Mouse (Mus musculus) ovary, postnatal 10 days (tissue): ENCODE results near the gene Ctdsp2.

Experiments used
- DNase-seq: peaks from one replicate; pipeline ENCODE4 v3.0.0; 2022; ENCODE audit warnings: low spot score

Ctdsp2 gene

DNA sequence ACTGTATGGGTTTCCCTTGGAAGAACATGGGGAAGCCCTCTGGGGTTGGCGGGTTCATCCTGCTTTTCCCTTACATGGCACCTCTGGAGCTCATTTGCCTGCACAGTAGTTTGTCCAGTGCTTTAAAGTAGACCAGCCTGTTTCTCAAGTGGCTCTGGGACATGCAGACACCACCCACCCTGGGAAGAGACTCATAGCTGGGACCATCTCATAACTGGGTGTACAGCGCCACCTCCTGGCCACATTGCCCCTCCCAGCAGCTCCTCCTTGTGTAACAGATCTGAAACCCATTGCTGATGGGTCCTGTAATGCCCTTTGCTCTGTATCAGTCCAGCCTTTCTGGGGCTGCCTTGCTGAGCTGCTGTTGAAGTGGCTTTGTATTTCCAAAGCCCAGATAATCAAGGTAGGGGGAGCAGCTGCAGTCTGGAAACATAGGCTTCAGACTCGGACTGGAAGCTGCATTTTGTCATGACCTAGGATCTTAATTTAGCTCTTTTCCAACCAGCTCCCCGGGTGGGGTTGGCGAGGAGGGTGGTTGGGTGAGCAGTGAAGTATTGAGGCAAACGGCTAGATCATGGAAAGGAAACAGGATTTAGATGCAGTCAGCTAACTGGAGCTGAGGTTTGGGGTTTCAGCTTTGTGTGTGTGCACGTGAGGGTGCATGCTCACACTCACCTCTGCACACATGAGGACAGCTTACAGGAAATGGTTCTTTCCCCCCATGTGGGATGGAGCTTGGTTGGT lies 12.0 kb downstream of the Ctdsp2 start:
- DNase-seq, result peak; percentile 61

DNA sequence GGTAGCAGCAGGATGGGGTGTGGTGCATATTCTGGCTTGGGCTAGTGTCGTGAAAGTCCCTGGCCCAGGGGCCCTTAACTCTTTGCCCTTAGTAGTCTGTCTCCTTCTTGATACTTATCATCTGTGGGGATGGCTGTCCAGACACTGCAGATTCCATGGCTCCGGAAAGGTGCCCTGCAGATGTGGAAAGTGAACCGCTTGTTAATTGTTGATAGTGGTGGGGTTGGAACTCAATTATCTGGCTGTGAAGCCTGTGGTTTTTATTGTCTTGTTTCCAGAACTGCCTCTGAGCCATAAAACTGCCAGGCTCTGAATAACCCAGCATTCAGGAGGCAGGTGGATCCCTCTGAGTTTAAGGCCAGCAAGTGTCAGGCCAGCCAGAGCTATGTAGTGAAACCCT lies 13.2 kb downstream of the Ctdsp2 start:
- DNase-seq, result no peak

DNA sequence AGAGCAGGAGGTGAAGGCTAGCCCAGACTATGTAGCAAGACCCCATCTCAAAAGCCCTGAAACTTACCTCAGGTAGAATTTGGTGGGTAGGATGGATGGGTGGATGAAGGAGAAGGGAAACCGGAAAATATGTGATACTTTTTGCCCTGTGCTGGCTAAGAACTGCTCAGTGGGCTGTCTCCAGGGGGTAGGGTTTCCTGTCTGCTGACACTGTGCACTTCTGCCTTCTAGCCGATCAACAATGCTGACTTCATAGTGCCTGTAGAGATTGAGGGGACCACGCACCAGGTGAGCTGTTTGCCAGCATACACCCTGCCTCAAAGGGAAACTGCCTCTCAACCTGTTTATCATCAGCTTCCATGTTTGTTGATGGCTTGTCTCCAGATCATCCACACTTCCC lies 15.1 kb downstream of the Ctdsp2 start:
- DNase-seq, result no peak

DNA sequence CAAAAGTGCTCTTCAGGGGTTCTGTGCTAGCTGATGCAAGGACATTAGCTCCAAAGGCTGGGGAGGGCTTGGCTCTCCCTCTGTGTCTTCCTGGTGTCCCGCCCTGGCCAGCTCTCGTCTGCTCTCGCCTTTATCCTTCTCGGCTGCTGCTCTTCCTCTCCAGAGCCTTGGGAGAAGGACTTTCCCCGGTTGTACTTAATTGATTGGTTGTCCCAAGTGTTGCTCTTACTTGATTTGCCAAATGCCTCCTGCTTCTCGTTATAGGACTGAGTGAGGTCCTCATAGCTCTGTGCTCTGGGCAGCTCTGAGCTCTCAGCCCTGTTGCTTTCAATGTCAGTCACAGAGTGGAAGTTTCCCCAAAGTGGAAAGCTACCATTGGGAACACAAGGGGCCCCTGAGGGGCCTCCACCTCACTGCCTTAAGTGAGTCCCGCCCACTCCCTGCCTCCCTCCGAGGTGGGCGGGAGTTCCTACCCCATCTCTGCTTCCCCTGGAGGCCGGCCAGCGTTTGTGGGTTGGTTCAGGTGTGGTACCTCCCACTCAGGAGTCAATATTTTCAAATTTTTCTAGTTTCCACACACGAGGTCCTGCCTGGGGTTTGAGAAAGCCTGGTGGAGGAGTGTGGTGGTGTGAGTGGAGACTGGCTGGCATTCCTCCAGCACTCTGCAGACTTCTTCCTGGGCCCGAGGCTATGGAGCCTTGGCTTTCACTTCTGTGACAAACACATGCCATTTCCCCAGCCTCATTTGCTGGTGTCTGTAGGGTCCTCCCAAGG lies 19.0 kb downstream of the Ctdsp2 start:
- no peak for DNase-seq

DNA sequence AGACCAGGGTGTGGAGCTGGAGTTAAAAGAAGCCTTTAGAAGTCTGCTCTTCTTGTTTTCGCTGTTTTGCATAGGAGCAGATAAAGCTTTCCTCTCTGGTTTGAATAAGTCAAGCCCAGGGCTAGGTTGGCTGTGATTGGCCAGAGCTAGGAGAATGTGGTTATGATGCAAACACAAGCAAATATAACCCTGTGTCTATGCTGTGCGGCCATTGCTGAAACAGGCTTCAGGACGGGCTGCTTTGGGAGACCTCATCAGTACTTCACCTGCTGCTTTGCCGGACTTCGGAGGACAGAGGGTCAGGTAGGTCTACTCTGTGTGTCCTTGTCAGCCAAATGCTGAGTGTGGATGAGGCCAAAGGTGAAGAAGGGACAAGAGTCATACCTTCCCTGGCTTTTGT lies 22.0 kb downstream of the Ctdsp2 start, which contains the start of gene Avil:
Avil (plus strand) TSS at position 181 of the 400 bp plus-strand sequence.
- no peak for DNase-seq

DNA sequence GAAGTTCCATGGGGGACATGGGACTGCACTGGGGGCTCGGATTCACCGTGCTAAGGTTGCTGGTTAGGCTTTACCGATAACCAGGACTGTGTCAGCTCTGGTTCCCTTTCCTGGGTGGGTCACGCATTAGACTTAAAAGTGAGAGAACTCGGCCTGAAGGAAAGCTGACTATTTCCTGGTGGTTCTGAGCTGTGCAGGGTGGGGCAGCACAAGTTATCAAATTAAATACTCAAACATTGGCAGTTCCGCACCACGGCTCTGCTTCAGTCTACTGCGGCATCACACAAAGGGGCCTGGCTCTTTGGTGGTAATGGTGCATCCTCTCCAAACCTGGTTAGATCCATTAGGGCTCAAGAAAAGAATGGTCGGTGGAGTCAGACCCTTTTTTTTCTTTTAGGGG lies 22.8 kb downstream of the Ctdsp2 start:
- no peak for DNase-seq

DNA sequence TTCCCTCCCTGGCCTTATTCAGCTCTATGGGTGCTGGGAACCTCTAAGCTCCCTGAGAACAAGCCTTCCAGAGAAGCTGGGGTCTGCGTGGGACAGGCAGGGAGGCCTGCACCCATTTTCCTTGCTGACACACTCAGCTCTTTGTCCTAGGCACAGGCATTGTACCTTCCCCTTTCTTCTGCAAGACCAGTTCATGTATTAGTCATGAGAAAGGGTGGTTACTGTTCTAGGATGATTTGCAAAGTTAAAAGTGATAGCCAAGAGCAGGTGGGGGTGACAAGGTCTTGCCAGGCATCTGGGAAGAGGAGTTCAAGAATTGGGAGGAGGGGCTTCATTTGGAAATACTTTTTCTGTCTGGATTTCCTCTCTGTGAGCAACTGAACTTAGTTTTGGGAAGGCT lies 23.5 kb downstream of the Ctdsp2 start:
- DNase-seq, result no peak

DNA sequence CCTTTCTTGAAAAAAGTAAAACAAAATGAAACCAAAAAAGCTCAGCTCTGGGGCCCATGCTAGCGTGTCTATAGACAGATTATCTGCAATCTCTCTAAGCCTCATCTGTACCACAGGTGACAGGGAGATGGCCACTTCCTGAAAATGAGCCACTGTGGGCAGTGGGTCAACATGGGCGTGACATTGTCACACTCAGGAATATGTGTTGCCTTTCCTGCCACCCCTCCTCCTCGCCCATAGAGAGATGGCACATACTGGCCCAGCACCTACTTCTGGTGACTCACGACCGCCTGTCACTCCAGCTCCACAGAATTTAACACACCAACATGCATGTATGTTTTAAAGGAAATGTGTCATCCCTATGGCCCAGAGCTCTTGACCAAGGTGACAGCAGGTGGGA lies 24.2 kb downstream of the Ctdsp2 start:
- DNase-seq, result no peak

DNA sequence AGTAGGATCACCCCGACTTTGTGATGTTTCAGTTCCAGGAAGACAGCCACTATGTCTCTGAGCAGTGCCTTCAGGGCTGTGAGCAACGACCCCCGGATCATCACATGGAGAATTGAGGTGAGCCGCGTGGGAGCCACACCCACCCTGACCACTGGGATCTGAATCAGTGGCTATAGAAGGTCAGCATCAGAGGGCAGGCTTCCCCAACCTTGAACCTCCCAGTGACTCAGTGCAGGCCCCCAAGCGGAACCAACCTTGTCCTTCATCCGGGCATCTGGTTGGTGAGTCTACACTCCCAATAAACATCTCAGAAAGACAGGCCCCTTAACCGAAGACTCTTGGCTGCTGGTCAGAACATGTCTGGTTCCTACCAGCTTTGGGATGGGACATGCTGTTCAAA lies 24.8 kb downstream of the Ctdsp2 start:
- DNase-seq, result no peak

DNA sequence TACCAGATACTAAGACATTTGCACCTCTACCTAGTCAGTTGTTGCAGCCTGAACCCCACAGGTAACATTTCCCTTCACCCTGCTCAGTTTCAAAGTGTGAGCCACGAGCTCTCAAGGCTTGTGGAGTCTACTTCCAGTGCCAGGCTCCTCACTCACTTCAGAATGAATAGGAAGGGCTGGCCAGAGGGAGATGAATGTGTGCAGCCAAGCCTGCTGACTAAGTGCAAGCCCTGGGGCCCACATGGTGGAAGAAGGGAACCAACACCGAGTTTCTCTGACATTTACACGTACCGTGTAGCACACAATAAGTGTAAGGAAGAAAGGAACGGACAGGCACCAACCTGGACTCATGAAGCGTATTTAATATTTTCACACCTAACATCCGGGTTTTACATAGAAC lies 25.3 kb downstream of the Ctdsp2 start:
- DNase-seq, result no peak

DNA sequence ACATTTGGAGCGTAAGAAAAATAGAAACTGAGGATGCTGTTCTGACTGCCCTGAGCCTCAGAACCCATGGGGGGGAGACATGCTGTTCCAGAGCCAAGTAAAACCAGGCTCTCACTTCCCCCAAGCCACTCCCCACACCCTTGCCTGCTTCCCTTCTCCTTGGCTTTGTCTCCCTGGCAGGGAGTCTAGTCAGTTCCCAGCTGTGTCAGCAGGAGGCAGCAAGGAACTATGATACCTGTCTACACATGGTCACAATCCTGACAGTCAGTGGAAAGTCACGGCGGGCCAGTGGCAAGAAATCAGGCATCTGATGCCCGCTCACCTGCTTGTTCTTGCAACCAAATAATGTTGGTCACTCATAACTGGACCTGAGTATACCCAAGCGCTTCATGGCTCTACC lies 38.0 kb downstream of the Ctdsp2 start:
- no peak for DNase-seq

DNA sequence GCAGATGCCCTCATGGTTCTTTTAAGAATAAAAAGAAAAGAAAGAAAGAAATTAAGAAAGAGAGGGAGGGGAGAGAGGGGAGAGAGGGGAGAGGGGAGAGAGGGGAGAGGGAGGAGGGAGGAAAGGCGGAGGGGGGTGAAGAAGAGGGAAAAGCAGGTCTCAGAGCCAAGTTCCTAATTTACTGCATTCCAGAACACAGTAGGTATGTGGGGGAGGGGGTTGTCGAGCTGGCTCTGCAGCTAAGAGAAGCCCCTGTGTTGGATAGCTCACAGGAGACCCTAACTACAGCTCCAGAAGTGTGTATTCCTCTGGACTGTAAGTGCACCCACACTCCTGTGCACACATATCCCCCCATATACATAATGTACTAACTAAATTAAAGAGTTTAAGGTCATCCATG lies 38.6 kb downstream of the Ctdsp2 start:
- DNase-seq, result no peak

DNA sequence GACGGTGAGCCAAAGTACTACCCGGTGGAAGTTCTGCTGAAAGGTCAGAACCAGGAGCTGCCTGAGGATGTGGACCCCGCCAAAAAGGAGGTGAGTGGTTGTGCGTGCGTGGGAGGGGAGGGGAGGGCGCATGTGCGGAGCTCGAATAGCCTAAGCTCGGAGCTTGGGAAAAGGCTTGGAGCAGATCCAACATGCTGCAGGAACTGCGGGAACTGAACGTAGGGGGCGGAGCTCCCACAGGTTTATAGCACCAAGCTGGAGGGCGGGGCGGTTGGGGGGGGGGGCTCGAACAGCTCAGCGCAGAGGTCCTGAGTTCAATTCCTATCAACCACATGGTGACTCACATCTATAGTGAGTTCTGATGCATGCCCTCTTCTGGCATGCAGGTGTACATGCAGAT lies 39.9 kb downstream of the Ctdsp2 start:
- DNase-seq, result no peak

DNA sequence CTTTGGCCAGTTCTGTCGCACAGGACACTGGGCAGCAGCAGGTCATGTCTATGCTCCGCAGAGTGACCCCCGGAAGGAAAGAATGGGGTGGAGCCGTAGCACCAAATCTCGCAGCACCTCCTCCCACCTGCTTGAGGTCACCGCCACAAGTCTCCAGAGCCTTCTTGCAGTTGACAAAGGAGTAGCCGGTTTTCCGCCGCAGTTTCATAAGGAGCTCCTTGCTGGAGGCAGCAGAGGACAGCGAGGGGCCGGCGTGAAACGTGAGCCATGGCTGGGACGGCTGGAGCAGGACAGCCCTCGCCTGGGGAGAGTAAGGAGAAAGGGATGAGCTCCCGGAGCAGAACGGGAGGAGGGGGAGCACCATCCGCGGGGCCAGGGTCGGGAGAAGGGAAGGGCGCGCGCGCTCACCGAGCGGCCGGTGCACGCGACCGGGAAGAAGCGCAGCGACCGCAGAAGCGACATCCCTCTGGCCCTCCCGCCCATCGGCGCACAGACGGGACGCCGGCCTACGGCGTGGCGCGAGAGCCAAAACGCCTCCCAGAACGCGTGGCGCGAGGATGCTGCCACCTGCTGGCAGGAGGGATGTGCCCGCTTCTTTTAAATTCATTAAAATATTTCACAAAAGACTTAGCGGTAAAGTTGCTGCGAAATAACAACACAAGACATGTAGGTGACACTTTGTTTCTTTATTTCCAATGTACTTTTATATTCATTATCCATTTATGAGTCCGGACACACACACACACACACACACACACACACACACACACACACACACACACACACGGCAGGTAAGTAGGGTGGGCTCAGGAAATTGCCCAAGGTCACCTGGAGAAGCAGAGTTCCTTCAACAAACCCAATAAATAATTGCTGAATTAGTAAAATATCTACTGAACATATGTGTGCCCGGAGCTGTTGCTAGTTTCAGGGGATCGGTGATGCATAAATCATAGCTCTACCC lies 52.1 kb downstream of the Ctdsp2 start, which contains the start of gene Tsfm:
Tsfm (minus strand) TSS at position 505 of the 961 bp plus-strand sequence.
- DNase-seq, result peak; percentile 90

DNA sequence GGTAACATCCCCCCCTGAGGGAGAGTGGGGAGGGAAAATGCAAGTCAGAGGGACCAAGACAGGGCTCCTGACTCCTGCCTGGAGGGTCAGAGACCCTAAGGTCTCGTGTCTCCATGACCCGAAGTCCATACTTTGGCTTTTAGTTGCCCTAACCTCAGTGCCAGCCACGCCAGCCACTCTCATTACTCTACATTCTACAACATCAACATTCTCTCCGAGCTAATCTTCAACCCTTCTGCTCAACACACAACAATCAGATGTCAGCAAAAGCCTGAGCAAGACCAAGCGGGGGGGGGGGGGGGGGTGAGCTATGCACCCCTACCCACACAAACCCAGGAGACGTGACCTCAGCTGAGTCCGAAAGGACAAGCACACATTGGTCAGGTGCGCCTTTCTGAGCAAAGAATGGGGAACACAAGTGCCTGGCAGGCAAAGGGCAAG lies 54.8 kb downstream of the Ctdsp2 start:
- no peak for DNase-seq

DNA sequence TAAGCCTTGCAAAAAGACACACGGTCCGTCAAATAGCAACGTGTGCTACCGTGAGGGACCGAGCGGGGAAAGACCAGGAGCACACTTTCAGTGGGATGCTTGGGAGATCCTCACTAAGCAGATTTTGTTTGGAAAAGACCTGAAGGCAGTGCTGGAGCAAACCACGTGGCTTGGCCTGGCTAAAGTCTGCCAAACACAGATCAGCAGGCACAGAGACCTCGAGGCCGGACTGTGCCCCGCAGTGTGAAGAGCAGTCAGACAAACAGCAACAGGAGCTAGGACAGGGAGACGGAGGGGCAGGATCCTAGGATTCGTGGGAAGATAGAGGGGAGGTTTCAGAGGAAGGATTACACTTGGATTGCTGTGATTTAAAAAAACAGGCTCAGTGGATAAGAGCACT lies 57.8 kb downstream of the Ctdsp2 start:
- no peak for DNase-seq

DNA sequence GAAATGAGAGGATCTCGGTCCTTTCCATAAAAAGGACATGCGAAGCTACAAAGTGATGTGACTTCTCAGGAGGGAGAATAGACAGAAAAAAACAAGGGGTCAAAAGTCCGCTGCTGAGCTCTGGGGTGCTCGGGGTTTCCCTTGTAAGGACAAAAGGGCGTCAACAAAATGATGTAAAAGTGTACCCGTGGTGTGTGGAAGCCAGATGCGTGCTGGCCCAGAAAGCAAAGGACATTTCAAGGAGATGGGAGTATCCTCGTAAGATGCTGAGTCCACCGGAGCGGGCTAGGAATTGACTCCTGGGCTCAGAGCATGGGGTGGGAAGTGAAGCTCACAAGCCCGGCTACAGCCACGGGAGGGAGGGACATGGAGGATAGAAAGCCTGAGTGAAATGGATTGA lies 59.1 kb downstream of the Ctdsp2 start:
- DNase-seq, result no peak

DNA sequence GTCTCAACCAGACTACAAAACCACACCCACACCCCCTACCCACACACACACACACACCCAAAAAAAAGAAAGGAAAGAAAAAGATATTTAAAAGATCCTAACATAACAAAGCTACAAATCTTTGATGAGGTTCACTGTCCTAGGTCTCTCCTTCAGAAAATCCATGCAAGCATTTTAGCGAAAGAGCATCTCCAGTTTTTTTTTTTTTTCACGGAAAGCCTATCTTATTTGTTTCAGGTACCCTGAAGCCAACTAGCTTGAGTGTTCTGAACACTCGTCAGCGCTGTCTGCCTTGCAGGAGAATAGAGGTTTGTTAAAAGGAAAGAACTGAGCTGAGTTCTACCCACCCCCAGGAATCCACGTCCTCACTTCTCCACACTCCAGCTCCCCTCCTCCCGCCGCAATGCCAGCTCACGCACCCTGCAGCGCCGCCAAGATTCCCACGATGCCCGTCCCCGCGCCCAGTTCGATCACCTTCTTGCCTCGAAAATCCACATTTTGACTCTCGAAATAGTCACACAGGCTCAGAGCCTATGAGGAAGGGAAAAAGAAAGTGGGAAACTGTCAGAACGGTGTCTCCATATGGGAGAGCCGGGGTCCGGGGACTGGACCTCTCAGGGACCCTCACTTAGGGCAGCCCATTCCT lies 62.2 kb downstream of the Ctdsp2 start:
- DNase-seq, result no peak

DNA sequence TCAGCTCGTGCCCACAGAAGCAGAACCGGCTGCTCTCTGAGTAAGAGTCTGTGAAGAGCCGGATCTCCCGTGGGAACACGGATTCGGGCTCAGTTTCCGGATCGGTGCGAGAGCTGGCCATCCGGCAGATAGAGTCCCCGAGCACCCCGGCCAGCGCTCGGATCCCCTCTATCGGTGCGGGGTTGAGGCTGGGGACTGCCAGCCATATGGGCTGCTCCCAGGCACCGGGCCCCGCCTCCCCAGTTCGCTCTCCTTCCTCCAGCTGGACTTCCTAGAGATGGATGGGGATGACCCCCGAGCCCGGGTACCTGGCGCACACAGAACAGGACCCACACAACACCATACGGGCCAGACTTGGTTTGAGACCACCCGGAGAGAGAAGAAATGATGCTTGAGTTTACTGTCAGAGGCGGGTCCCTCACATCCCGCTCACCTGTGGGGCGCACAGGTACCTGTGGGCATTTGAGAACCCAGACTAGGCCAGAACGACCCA lies 62.8 kb downstream of the Ctdsp2 start, which contains the start of the genes Mettl1 and Eef1akmt3:
Mettl1 (plus strand) TSS at position 141 of the 493 bp plus-strand sequence.
Eef1akmt3 (minus strand) TSS at position 240 of the 493 bp plus-strand sequence.
- no peak for DNase-seq

DNA sequence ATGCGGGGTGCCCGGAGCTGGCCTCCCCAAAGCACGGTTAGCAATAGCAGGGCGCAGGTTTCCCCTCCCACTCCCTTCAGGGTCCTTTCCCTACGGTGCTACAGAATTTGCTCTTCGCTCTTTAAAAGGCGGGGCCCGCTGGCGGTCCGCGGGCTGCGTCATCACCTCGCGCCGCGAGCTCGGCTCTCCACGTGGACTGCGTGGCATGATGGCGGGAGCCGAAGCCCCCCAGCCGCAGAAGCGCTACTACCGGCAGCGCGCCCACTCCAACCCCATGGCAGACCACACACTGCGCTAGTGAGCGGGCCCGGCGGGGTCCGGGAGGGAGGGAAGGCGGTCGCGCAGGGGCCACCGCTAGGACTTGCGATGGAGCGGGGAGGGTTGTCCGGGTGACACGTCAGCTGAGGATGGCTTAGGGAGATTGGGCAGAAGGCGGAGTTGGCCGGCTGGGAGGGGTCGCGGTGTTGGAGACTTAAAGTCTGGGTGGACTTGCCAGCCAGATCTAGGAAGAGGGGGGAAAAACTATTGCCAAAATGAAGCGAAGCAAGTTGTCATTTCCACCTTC lies 63.3 kb downstream of the Ctdsp2 start:
- peak; percentile 88 for DNase-seq
